Mouse (Mus musculus) c-Kit-negative CD71-positive TER-119-positive erythroid progenitor cells, embryonic 14.5 days (primary cell): ENCODE measurements around the gene Atp6v0d1.

Source experiments
- DNase-seq: peaks from one replicate; pipeline ENCODE4 v3.0.0-alpha.2; 2013; ENCODE audit warnings: low read depth, low spot score

Gene Atp6v0d1

DNA sequence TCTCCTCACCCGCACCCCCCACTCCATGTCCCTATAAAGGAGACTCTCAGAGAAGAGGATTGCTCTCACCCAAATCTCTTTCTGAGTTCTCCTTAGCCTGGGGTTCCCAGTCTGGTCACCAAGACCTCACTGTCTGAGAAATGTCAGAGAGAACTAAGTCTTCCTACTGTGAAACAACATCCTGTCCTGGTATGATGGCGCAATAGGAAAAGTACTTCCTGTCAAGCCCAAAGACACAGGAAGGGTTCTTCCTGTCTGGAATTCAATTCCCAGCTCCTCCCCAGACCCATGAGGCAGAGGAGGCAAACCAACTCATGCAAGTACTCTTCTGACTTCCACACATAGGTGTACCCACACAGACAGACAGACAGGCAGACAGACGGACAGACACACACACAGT is 61.2 kb downstream of the Atp6v0d1 start:
- no peak for DNase-seq

- no peak for DNase-seq
These were observed 66.1 kb downstream of the Atp6v0d1 start for GRCm38 (mm10) chr8:105499787-105500186.

GRCm38 (mm10) chr8:105496439-105497180 is 69.2 kb downstream of the Atp6v0d1 start, which contains the start of gene Zdhhc1:
TSS of gene Zdhhc1 (minus strand) at chr8:105496902.
- DNase-seq, result peak; percentile 46

- DNase-seq, result no peak
These were observed 70.2 kb downstream of the Atp6v0d1 start for GRCm38 (mm10) chr8:105495350-105496302.

DNA sequence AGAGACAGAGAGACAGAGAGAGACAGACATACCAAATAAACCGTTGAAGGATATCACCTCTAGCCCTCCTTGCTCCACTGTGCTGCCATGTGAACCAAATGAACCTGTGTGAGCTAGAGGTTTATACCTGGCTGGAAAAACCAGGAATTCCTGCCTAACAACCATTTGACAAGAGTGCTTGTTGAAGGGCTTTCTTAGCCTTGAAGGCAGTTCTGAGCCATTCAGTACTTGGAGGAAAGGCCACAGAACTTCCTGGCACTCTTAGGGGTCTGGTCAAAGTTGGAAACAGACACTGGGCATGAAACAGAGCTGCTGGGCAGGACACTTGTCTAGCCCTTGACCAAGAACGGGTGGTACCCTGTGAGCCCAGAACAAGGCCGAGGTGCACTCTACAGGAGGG is 71.3 kb downstream of the Atp6v0d1 start:
- DNase-seq, result no peak

DNA sequence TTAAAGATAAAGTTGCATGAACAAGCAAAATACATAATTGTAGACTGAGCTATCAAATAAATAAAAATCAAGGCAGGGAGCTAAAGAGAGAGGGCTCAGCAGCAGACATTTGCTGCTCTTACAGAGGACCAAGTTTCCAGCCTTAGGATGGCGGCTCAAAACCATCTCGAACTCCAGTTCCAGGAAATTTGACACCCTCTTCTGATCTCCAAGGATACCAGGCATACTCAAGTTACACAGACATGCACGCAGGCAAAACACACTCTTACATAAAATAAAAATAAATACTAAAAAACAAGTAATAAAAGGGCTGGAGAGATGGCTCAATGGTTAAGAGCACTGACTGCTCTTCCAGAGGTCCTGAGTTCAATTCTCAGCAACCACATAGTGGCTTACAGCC is 72.4 kb downstream of the Atp6v0d1 start:
- no peak for DNase-seq

GRCm38 (mm10) chr8:105489281-105489680 is 76.6 kb downstream of the Atp6v0d1 start:
- DNase-seq, result no peak

GRCm38 (mm10) chr8:105488082-105488481 is 77.8 kb downstream of the Atp6v0d1 start:
- DNase-seq, result no peak

DNA sequence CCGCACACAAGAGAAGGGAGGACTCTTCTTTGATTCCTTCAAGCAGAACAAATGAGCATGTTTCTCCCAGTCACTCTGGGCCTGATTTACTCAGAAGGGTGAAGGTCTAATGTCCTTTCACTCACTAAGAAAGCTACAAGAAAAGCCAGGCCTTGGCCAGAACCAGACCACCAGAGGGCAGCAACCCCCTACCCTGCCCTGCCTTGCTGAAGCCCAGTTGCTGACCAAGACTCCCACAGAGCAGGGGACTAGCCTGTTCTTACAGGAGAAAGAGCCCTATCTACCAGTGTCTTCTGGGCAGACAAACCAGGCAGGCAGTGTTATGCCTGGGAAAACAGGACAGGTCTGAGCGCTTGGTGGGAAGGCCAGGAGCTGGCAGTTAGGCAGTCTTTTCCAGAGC is 81.5 kb downstream of the Atp6v0d1 start:
- DNase-seq, result no peak

GRCm38 (mm10) chr8:105484030-105484368 is 81.8 kb downstream of the Atp6v0d1 start:
- no peak for DNase-seq

- DNase-seq, result no peak
These were observed 82.4 kb downstream of the Atp6v0d1 start for GRCm38 (mm10) chr8:105483212-105484029.

DNA sequence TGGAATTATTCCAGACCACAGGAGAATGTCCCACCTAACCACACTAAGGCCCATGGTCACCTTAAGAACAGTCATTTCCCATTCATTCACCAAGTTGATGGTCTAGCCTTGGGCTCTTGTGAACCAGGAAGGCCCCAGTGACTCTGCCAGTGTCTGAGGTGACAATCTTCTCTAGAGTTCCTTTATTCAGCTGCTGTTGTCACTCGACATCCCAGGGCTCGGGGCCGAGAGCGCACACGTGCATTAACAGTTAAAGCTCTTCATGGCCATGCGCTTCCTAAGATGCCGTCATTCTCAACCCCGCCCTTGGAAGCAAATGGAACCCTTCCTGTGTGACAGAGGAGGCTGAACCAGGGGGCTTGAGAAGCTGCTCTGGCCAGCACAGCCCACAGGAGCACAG is 83.7 kb downstream of the Atp6v0d1 start:
- no peak for DNase-seq

- no peak for DNase-seq
These were observed 84.4 kb downstream of the Atp6v0d1 start for GRCm38 (mm10) chr8:105481453-105481852.

DNA sequence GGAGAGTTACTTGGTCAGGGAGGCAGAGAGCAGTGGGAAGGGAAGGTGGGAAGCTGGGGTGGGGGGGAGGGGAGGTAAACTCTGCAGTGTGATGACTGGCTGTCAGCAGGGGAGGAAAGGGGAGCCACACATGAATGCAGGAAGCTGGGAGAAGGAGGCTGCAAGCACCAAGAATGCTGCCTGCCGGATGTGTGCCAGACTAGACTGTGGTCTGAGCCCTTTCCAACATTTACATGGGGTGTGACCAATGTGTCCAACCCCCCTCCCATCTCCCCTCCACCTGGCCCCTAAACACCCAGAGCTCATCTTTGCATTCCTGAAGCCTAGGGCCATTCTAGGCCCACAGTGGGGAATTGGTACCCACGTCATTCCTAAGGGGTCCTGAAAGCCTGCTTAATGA is 84.8 kb downstream of the Atp6v0d1 start:
- DNase-seq, result no peak

GRCm38 (mm10) chr8:105477792-105478191 is 88.1 kb downstream of the Atp6v0d1 start:
- DNase-seq, result no peak

DNA sequence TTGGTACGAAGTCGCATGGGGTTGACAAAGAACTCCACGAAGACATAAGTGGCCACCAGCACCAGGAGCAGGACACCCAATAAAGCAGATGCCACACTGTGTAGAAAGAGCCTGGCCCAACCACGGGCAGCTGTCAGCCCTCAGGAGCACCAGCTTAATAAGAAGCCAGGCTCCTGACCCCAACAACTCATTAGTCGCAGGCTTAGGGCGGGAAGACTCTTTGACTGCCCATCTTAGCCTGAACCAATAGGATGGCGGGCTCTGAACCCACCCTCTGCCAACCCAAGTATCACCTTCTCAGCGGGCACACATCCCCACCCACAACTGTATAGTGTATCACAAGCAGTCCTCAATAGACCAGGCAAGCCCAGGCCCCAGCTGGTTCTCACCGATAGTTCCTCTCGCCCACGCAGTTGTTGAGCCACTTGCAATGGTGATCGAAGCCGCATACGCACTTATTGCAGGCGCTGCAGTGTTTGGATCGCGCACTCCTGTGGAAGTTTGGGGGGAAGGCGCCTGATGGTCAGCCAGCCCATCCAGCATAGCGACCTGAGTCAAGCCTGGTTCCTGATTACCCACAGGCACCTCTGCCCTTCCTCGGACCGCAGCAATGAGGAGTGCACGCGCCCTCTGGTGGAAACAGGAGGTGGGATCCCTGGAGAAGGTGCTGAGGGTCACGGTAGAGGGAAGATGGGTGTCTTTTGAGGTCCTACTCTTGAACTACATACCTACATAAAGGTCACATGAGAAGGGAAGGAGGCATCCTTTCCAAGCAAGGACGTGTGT is 89.0 kb downstream of the Atp6v0d1 start:
- peak; percentile 21 for DNase-seq

DNA sequence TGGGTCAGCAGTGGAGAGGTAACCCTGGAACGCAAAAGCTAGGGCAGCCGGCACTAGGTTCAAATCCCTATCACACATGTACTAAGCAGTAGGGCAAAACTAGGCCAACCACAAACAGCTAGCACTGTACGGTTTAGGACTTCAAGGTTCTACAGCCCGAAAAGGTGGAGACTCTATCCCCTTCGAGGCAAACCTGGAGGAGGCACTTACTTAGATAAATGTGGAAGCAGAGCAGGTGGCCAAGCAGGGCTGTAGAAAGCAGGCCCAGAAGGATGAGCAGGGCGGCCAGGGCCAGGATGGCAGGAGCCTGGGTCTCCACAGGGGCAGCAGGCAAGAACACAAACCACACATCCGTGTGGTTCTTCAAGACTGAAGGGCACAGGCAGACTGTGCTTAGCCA is 89.7 kb downstream of the Atp6v0d1 start:
- DNase-seq, result no peak

- DNase-seq, result no peak
These were observed 90.1 kb downstream of the Atp6v0d1 start for GRCm38 (mm10) chr8:105475742-105476141.

DNA sequence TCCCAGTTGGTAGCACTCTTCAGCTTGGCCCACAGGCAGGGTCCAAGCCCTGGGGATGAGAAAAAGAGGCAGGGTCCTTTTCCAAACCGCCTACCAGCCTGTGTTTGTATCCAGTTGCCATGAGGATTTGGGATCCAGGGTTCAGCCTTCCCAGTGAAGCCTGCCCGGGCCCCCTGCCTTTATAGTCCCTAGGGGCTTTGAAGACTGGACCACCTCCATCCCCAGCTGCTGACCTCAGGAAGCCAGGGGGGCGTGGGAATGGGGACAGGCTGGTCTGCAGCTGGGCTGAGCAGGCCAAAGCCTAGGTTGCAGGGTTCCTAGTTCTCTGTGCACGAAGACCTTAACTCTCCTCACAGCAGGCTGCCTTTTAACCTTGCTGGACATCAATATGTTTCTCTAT is 90.6 kb downstream of the Atp6v0d1 start:
- no peak for DNase-seq

GRCm38 (mm10) chr8:105474680-105475079 is 91.2 kb downstream of the Atp6v0d1 start:
- no peak for DNase-seq
